Mouse (Mus musculus): ENCODE results near the gene Gpatch2l. TPM values are rescaled to one million over a fixed set of nuclear protein-coding genes. Genes with fewer than 3 reads are reported as not detected.

The Gpatch2l gene
- polyA plus RNA-seq, 1 experiment from 2014 or later = 21.4 TPM

GRCm38 (mm10) chr12:86216687-86217421, 24.8 kb upstream of the Gpatch2l start:
- Histone ChIP-seq H3K27ac (ENCODE audit: low read depth, low read length) (0 out of 2 replicates have a peak overlapping the region, but pooled peaks have one; percentile 7), H3K27me3 (ENCODE audit: control insufficient read depth, insufficient read depth, low read length) (peaks cover 27% of the 10 kb centered on the region), H3K9ac (ENCODE audit: low read length) (peak overlapping the region; percentile 48), H3K9me3 (ENCODE audit: control insufficient read depth, low read length) (no peaks in the 10 kb centered on the region), H3K4me3 (ENCODE audit: low read depth, low read length) (peak overlapping the region; percentile 27), H3K4me2 (ENCODE audit: low read depth, low read length, severe bottlenecking) (peak overlapping the region; percentile 63), H3K4me1 (replicated peaks; ENCODE audit: control insufficient read depth, insufficient read depth, low read length) (peaks cover 21% of the 10 kb centered on the region), H3K36me3 (ENCODE audit: control insufficient read depth, insufficient read depth, low read length) (no peaks in the 10 kb centered on the region)
- WGBS = under 1% methylated on average over 22 of the region's 22 CpGs
- DNase-seq (ENCODE audit: low spot score) (peak; percentile 81), ATAC-seq (replicated peaks; ENCODE audit: low FRiP score) (peak; percentile 34)

GRCm38 (mm10) chr12:86220200-86221021, 21.2 kb upstream of the Gpatch2l start:
- peak; percentile 89 for ATAC-seq (replicated peaks; ENCODE audit: low FRiP score)
- 3% methylated on average over 38 of the region's 38 CpGs for WGBS

GRCm38 (mm10) chr12:86221074-86221703, 20.5 kb upstream of the Gpatch2l start:
- H3K36me3 ChIP-seq (ENCODE audit: control insufficient read depth, insufficient read depth, low read length) = no peaks in the 10 kb centered on the region
- peak overlapping the region; percentile 18; the same call in 1 of the 2 replicates for H3K4me3 ChIP-seq (ENCODE audit: low read depth, low read length)
- DNase-seq (ENCODE audit: low spot score) = peak; percentile 61
- no peaks in the 10 kb centered on the region for H3K9me3 ChIP-seq (ENCODE audit: control insufficient read depth, low read length)
- H3K27ac ChIP-seq (ENCODE audit: low read depth, low read length) = peak overlapping the region; percentile 44
- peak overlapping the region; percentile 56 for H3K4me2 ChIP-seq (ENCODE audit: low read depth, low read length, severe bottlenecking)
- H3K9ac ChIP-seq (ENCODE audit: low read length) = peak overlapping the region; percentile 52
- peaks cover 14% of the 10 kb centered on the region for H3K4me1 ChIP-seq (replicated peaks; ENCODE audit: control insufficient read depth, insufficient read depth, low read length)
- ATAC-seq (replicated peaks; ENCODE audit: low FRiP score) = peak; percentile 34; the same call in 1 of the 2 replicates
- H3K27me3 ChIP-seq (ENCODE audit: control insufficient read depth, insufficient read depth, low read length) = no peaks in the 10 kb centered on the region
- WGBS = 34% methylated on average over 16 of the region's 16 CpGs

More at GRCm38 (mm10) chr12:86220200-86221021, 21.2 kb upstream of the Gpatch2l start:
- peak overlapping the region; percentile 52 for H3K9ac ChIP-seq (ENCODE audit: low read length)
- peak overlapping the region; percentile 18; the same call in 1 of the 2 replicates for H3K4me3 ChIP-seq (ENCODE audit: low read depth, low read length)
- H3K4me2 ChIP-seq (ENCODE audit: low read depth, low read length, severe bottlenecking) = peak overlapping the region; percentile 56
- H3K9me3 ChIP-seq (ENCODE audit: control insufficient read depth, low read length) = no peaks in the 10 kb centered on the region
- peaks cover 2% of the 10 kb centered on the region; the same call in 1 of the 2 replicates for H3K27me3 ChIP-seq (ENCODE audit: control insufficient read depth, insufficient read depth, low read length)
- H3K4me1 ChIP-seq (replicated peaks; ENCODE audit: control insufficient read depth, insufficient read depth, low read length) = peaks cover 19% of the 10 kb centered on the region
- H3K36me3 ChIP-seq (ENCODE audit: control insufficient read depth, insufficient read depth, low read length) = no peaks in the 10 kb centered on the region
- DNase-seq (ENCODE audit: low spot score) = peak; percentile 91
- H3K27ac ChIP-seq (ENCODE audit: low read depth, low read length) = peak overlapping the region; percentile 44

- H3K4me3 ChIP-seq (ENCODE audit: low read depth, low read length) = no peak overlapping the region
- H3K9me3 ChIP-seq (ENCODE audit: control insufficient read depth, low read length) = no peaks in the 10 kb centered on the region
- 73% methylated on average over 4 of the region's 4 CpGs for WGBS
- H3K9ac ChIP-seq (ENCODE audit: low read length) = no peak overlapping the region
- DNase-seq (ENCODE audit: low spot score) = no peak
- H3K27me3 ChIP-seq (ENCODE audit: control insufficient read depth, insufficient read depth, low read length) = no peaks in the 10 kb centered on the region
- ATAC-seq (replicated peaks; ENCODE audit: low FRiP score) = no peak
- no peaks in the 10 kb centered on the region for H3K4me1 ChIP-seq (replicated peaks; ENCODE audit: control insufficient read depth, insufficient read depth, low read length)
- no peak overlapping the region for H3K27ac ChIP-seq (ENCODE audit: low read depth, low read length)
- H3K4me2 ChIP-seq (ENCODE audit: low read depth, low read length, severe bottlenecking) = no peak overlapping the region
- H3K36me3 ChIP-seq (ENCODE audit: control insufficient read depth, insufficient read depth, low read length) = no peaks in the 10 kb centered on the region
These were observed 7.4 kb upstream of the Gpatch2l start for GRCm38 (mm10) chr12:86234295-86234694.

GRCm38 (mm10) chr12:86238736-86239135, 2.9 kb upstream of the Gpatch2l start:
- H3K27me3 ChIP-seq (ENCODE audit: control insufficient read depth, insufficient read depth, low read length) = no peaks in the 10 kb centered on the region
- H3K4me3 ChIP-seq (ENCODE audit: low read depth, low read length) = no peak overlapping the region
- DNase-seq (ENCODE audit: low spot score) (no peak), ATAC-seq (replicated peaks; ENCODE audit: low FRiP score) (no peak)
- no peak overlapping the region for H3K9ac ChIP-seq (ENCODE audit: low read length)
- no peak overlapping the region for H3K27ac ChIP-seq (ENCODE audit: low read depth, low read length)
- no peaks in the 10 kb centered on the region for H3K9me3 ChIP-seq (ENCODE audit: control insufficient read depth, low read length)
- WGBS = 88% methylated on average over 2 of the region's 2 CpGs
- 0 out of 2 replicates have a peak, but pooled peaks cover 2% of the 10 kb centered on the region for H3K4me1 ChIP-seq (replicated peaks; ENCODE audit: control insufficient read depth, insufficient read depth, low read length)
- no peak overlapping the region for H3K4me2 ChIP-seq (ENCODE audit: low read depth, low read length, severe bottlenecking)
- no peaks in the 10 kb centered on the region for H3K36me3 ChIP-seq (ENCODE audit: control insufficient read depth, insufficient read depth, low read length)

- H3K9me3 ChIP-seq (ENCODE audit: control insufficient read depth, low read length) = no peaks in the 10 kb centered on the region
- peak overlapping the region; percentile 93 for H3K4me2 ChIP-seq (ENCODE audit: low read depth, low read length, severe bottlenecking)
- 0 out of 2 replicates have a peak, but pooled peaks cover 2% of the 10 kb centered on the region for H3K4me1 ChIP-seq (replicated peaks; ENCODE audit: control insufficient read depth, insufficient read depth, low read length)
- peak overlapping the region; percentile 79 for H3K9ac ChIP-seq (ENCODE audit: low read length)
- H3K36me3 ChIP-seq (ENCODE audit: control insufficient read depth, insufficient read depth, low read length) = peaks cover 4% of the 10 kb centered on the region; the same call in 1 of the 2 replicates
- H3K4me3 ChIP-seq (ENCODE audit: low read depth, low read length) = peak overlapping the region; percentile 84
- ATAC-seq (replicated peaks; ENCODE audit: low FRiP score) = no peak
- H3K27ac ChIP-seq (ENCODE audit: low read depth, low read length) = no peak overlapping the region
- DNase-seq (ENCODE audit: low spot score) = no peak
- no peaks in the 10 kb centered on the region for H3K27me3 ChIP-seq (ENCODE audit: control insufficient read depth, insufficient read depth, low read length)
- WGBS = 36% methylated on average over 7 of the region's 7 CpGs
These were observed 905 bp downstream of the Gpatch2l start for GRCm38 (mm10) chr12:86242563-86242962.

GRCm38 (mm10) chr12:86243936-86244335, 2.3 kb downstream of the Gpatch2l start:
- no peak overlapping the region for H3K4me3 ChIP-seq (ENCODE audit: low read depth, low read length)
- 96% methylated on average over 17 of the region's 17 CpGs for WGBS
- H3K9ac ChIP-seq (ENCODE audit: low read length) = no peak overlapping the region
- H3K27ac ChIP-seq (ENCODE audit: low read depth, low read length) = no peak overlapping the region
- H3K27me3 ChIP-seq (ENCODE audit: control insufficient read depth, insufficient read depth, low read length) = no peaks in the 10 kb centered on the region
- ATAC-seq (replicated peaks; ENCODE audit: low FRiP score) = no peak
- H3K36me3 ChIP-seq (ENCODE audit: control insufficient read depth, insufficient read depth, low read length) = peaks cover 4% of the 10 kb centered on the region; the same call in 1 of the 2 replicates
- H3K9me3 ChIP-seq (ENCODE audit: control insufficient read depth, low read length) = no peaks in the 10 kb centered on the region
- no peak for DNase-seq (ENCODE audit: low spot score)
- no peak overlapping the region for H3K4me2 ChIP-seq (ENCODE audit: low read depth, low read length, severe bottlenecking)
- 0 out of 2 replicates have a peak, but pooled peaks cover 2% of the 10 kb centered on the region for H3K4me1 ChIP-seq (replicated peaks; ENCODE audit: control insufficient read depth, insufficient read depth, low read length)

- Histone ChIP-seq H3K4me2 (ENCODE audit: low read depth, low read length, severe bottlenecking) (no peak overlapping the region), H3K9me3 (ENCODE audit: control insufficient read depth, low read length) (no peaks in the 10 kb centered on the region), H3K27ac (ENCODE audit: low read depth, low read length) (no peak overlapping the region), H3K4me1 (replicated peaks; ENCODE audit: control insufficient read depth, insufficient read depth, low read length) (no peaks in the 10 kb centered on the region), H3K9ac (ENCODE audit: low read length) (no peak overlapping the region), H3K4me3 (ENCODE audit: low read depth, low read length) (no peak overlapping the region), H3K27me3 (ENCODE audit: control insufficient read depth, insufficient read depth, low read length) (no peaks in the 10 kb centered on the region), H3K36me3 (ENCODE audit: control insufficient read depth, insufficient read depth, low read length) (no peaks in the 10 kb centered on the region; the same call in 1 of the 2 replicates)
- no peak for ATAC-seq (replicated peaks; ENCODE audit: low FRiP score)
- WGBS = 88% methylated on average over 4 of the region's 4 CpGs
- DNase-seq (ENCODE audit: low spot score) = no peak
These were observed 8.5 kb downstream of the Gpatch2l start for GRCm38 (mm10) chr12:86250183-86250582.
